Mouse (Mus musculus) liver, embryonic 11.5 days (tissue): Measurements from ENCODE around the gene Zfp668. TPM values are rescaled to one million over a fixed set of nuclear protein-coding genes. Genes with fewer than 3 reads are reported as not detected.

Source experiments
- polyA plus RNA-seq: library from polyadenylated mRNA; unstranded; fragments of >200 nt; fragmentation: Nextera tagmentation; extraction: Ambion mirVana; gene quantifications from 2 replicates; pipeline ENCODE4 v1.2.1, GENCODE M21; 2014

The Zfp668 gene
- polyA plus RNA-seq, 1 experiment from 2014 or later = 15.9 TPM

Other genes starting within 250 kb of the Zfp668 start
- gene Bcl7c, start 167.9 kb downstream of the Zfp668 start, polyA plus RNA-seq = 46.8 and 50.7 TPM in 2 replicates
- gene Ctf1, start 164.1 kb downstream of the Zfp668 start, polyA plus RNA-seq = 5.5 and 5.8 TPM in 2 replicates
- 0.25 and 0.40 TPM in 2 replicates for gene Ctf2, start 144.7 kb downstream of the Zfp668 start, polyA plus RNA-seq
- 3.1 and 3.7 TPM in 2 replicates for gene Fbxl19, start 132.3 kb downstream of the Zfp668 start, polyA plus RNA-seq
- 22.0 and 23.7 TPM in 2 replicates for gene Orai3, start 107.0 kb downstream of the Zfp668 start, polyA plus RNA-seq
- gene Setd1a, start 100.2 kb downstream of the Zfp668 start, polyA plus RNA-seq = 24.2 and 26.0 TPM in 2 replicates
- not detected in 2 replicates for gene Gm49388, start 91.2 kb downstream of the Zfp668 start, polyA plus RNA-seq
- gene Hsd3b7, start 76.2 kb downstream of the Zfp668 start, polyA plus RNA-seq = 31.4 and 32.4 TPM in 2 replicates
- 16.1 and 19.4 TPM in 2 replicates for gene Stx4a, start 52.5 kb downstream of the Zfp668 start, polyA plus RNA-seq
- gene Stx1b, start 52.3 kb downstream of the Zfp668 start, polyA plus RNA-seq = 1.5 and 1.9 TPM in 2 replicates
- 15.1 and 15.8 TPM in 2 replicates for gene Zfp646, start 607 bp downstream of the Zfp668 start, polyA plus RNA-seq
- gene Prss53, start 14.1 kb upstream of the Zfp668 start, polyA plus RNA-seq = 0.40 and 0.48 TPM in 2 replicates
- gene Gm21974, start 18.6 kb upstream of the Zfp668 start, polyA plus RNA-seq = 0.08 TPM in 1 of 2 replicates, not detected in the other
- gene Vkorc1, start 18.8 kb upstream of the Zfp668 start, polyA plus RNA-seq = 108 and 110 TPM in 2 replicates
- gene Bckdk, start 27.3 kb upstream of the Zfp668 start, polyA plus RNA-seq = 126 and 132 TPM in 2 replicates
- 44.2 and 47.0 TPM in 2 replicates for gene Kat8, start 35.7 kb upstream of the Zfp668 start, polyA plus RNA-seq
- gene Prss8, start 53.3 kb upstream of the Zfp668 start, polyA plus RNA-seq = 3.4 and 6.3 TPM in 2 replicates
- gene Prss36, start 69.9 kb upstream of the Zfp668 start, polyA plus RNA-seq = 7.9 and 9.4 TPM in 2 replicates
- gene Fus, start 90.6 kb upstream of the Zfp668 start, polyA plus RNA-seq = 28.1 and 34.4 TPM in 2 replicates
- gene Pycard, start 117.0 kb upstream of the Zfp668 start, polyA plus RNA-seq = 46.3 and 51.1 TPM in 2 replicates
- gene Trim72, start 127.1 kb upstream of the Zfp668 start, polyA plus RNA-seq = not detected in 2 replicates
- gene Itgam, start 185.8 kb upstream of the Zfp668 start, polyA plus RNA-seq = 1.8 and 1.9 TPM in 2 replicates
- gene Gm49368, start 185.9 kb upstream of the Zfp668 start, polyA plus RNA-seq = not detected in 2 replicates